Mouse (Mus musculus) mouse trophoblast stem cell (cell line): ENCODE results near the gene Rmnd5b.

ENCODE experiments used
- in situ Hi-C, 2 experiments: fragments of 300-500 bp; cut with MseI, MboI; formaldehyde crosslinking; loops; 2 replicates in 1 of 2; 3 replicates in 1 of 2; pipeline ENCODE4 v1.15.1; 2025

The Rmnd5b gene

GRCm38 (mm10) chr11:51591915-51592314 lies 43.8 kb downstream of the Rmnd5b start:
- in situ Hi-C loops, result no loop called here

DNA sequence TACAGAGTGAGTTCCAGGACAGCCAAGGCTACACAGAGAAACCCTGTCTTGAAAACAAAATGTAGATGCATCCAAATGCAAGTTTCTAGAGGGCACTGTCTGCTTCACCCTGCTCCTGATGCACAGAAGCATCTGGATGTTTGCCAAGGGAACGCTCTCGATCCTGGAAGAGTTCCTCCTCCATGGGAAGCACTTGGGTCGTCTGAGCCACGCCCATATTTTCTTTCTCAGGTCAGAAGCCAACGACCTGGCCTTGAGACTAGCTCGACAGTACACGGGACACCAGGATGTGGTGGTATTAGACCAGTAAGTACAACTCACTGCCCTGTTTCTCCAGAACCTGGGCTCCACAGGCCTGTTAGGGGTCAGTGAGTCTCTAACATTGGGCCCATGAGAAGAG lies 44.5 kb downstream of the Rmnd5b start:
- in situ Hi-C loops, result no loop called here

DNA sequence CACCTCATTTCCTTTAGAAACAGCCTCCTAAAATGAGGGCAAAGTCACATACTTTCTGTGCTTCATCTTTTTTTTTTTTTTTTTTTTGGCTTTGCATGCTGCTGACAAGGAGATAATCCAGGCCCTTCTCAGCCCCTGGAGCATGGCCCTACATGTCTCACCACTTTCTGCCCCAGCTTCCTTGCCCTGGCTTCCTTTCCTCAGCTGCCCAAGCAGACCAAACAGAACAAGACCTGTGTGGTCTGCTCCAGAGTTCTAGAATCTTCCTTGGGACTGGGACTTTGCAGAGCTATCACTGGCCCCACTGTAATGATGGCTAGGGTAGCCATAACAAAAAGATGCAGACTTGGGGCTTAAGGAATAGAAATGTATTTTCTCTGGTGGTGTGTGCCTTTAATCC lies 45.7 kb downstream of the Rmnd5b start:
- in situ Hi-C loops, result no loop called here

GRCm38 (mm10) chr11:51588833-51589232 lies 46.9 kb downstream of the Rmnd5b start:
- in situ Hi-C loops, result no loop called here

DNA sequence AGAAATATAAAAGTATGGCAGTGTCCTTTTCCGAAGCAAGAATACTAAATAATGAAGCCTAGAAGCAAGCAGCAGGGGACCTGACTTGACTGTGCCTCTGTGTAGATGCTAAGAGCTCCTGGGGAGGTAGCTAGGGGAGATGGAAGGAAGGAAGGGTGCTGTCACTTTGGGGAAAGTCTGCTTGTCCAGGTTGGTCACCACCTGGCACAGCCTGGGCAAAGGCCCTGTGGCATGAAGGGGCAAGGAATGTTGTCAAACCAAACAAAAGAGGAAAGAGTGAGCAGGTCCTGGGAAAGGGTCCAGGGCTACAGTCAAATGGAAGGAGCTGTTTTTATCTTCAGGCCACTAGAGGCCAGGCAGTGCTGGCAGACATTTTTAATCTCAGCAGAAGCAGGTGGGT lies 48.6 kb downstream of the Rmnd5b start:
- in situ Hi-C loops, result no loop called here

GRCm38 (mm10) chr11:51586411-51586810 lies 49.3 kb downstream of the Rmnd5b start:
- in situ Hi-C loops, result no loop called here

DNA sequence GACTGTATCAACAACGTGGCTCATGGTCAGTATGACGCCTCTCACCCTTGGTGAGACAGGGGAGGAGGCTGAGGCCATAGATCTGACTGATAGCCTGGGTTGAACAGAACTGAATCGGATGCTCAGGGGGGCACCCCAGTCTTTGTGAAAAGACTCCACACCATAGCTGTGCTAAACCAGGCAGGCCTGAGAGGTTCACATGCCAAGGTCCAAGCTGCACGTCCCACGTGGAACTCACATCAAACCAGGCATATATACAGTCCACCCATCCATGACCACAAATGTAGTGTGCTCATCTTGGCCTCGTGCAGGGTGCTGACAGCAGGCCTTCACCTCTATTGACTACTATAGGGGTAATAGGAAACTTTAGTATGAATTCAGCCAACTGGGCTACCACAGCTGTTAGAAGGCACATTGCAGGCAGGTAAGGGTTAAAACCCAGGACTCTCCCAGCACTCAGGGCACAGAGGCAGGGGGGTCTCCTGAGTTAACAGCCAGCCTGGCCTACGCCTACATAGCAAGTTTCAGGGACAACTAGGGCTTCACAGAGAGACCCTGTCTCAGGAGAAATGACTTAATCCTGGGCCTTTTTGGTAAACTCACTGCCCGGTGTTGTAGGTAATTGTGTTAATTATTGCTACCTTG lies 50.0 kb downstream of the Rmnd5b start:
- in situ Hi-C loops, result no loop called here

DNA sequence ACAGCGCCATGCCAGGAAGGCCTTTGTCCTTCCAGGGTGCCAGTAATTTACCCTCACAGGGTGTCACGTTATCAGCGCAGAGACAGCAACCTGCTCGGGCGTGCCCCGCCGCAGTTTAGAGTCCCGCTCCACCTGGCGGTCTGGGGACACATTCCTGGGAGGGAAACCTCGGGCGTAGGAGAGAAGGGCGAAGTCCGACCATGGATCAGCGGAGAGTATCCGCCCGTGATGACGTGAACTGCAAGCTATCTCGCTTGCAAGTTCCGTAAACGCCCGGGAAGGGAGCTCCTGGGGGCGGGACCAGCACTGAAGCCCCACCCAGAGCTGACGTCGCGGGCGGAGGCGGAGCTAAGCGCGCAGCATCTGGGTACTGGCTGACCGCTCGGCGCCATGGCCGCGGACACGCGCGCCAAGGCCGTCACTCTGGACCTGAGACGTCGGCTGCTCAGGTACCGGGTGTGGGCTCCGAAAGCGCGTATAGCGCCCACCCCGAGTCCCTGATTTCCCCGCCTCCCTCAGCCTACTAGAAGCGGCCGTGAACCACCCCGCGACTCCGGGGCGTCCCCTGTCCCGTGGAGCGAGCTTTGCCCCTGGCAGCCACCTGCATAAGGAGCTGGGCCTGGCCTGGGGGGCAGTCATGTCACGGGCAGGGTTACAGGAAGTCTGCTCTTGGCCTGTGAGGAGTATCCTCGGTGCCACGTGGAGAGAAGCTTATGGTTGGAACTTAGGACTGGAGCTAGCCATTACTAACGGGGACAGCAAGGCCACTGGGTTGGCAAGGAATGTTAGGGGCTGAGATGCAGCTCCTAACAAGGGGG lies 51.1 kb downstream of the Rmnd5b start, which contains the start of gene Phykpl:
Phykpl (plus strand) TSS at position 327 of the 818 bp plus-strand sequence.
- in situ Hi-C loops, result no loop called here

DNA sequence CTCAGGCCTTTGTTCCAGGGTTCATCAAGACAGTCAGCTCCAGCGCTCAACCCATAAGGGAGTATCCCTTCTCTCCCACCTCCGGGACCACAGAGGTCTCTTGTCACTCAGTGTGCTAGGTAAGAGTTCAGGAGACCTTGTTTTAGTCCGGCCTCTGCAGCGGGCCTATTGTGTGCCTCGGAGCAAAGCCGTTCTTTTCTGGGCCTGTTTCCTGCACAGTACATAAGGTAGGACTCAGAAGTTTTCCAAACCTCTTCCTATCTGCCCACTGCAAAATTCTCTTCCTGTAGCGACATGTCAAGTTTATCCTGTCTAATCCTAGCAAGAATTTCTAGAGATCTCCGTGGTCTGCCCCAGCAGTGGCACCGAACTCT lies 51.7 kb downstream of the Rmnd5b start:
- in situ Hi-C loops, result no loop called here

DNA sequence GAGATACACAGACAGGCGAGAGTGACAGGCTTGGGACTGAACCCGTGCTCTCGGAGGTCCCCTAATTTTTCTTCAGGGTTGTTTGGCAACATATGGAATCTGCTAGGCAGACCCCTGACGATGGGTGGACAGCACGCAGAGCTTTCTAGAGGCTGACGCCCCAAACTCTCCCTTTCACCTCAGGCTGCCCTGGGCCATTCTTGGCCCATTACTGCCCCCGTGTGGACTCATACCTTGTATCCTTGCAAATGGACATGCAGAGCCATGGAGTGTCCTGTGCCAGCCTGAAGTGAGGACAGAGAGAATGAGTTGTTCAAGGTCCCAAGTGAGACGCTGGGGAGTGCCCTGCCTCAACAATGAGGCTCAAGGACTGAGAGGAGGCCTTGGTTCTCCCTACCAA lies 53.0 kb downstream of the Rmnd5b start:
- in situ Hi-C loops, result no loop called here

- in situ Hi-C loops, result no loop called here
Measured at GRCm38 (mm10) chr11:51579024-51579423, 56.7 kb downstream of the Rmnd5b start.

- in situ Hi-C loops, result no loop called here
Measured at GRCm38 (mm10) chr11:51577587-51577986, 58.1 kb downstream of the Rmnd5b start.

DNA sequence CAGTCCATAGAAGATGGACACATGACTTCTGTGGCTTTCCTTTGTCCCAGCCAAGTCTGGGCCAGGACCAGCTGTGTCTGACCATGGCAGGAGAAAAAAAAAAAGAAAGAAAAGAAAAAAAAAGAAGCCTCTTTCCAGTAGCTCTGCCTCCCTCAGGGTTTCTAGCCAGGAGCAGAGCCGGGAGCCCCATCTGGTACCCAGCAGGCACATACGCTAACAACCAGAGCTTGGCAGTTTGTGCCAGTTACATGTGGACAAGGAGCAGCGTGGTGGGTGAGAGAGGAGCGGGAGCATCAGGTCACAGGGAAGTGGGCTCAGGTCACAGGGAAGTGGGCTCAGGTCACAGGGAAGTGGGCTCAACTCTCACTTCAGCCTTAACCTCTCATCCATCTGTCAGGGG lies 59.2 kb downstream of the Rmnd5b start:
- in situ Hi-C loops, result no loop called here
